Mouse (Mus musculus): Measurements from ENCODE around the gene Arhgap20.

DNA sequence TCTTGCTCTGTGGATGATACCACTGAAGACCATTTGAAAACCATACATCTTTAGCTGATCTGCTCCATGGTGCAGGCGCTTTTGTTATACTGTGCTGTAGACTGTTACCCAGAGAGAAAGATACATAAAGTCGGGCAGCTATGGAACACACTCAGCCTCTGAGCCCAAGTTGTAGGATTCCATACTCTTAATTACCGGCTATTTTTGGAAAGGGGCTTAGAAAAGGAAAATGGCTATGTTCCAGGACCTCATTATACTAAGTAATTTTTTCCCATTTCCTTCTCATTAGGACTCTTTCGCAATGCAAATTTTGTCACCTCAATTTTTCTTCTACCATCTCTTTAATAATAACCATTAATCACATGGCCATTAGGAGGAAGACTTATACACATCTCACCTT lies 25.3 kb upstream of the Arhgap20 start:
- TF ChIP-seq CTCF (IDR thresholded peaks at IDR 0.05; ENCODE audit: insufficient read depth, low read depth, low read length): no peak
- no peak for TF ChIP-seq POLR2A (IDR thresholded peaks at IDR 0.05; ENCODE audit: insufficient read depth, low read depth, low read length)
